Mouse (Mus musculus) neural tube, embryonic 10.5 days (tissue): ENCODE results near the gene Wbp2.

ENCODE experiments used
- DNase-seq: peaks from one replicate; pipeline ENCODE4 v3.0.0-alpha.2; 2017; ENCODE audit warnings: low spot score; ENCODE audit errors: extremely low spot score

Gene Wbp2

DNA sequence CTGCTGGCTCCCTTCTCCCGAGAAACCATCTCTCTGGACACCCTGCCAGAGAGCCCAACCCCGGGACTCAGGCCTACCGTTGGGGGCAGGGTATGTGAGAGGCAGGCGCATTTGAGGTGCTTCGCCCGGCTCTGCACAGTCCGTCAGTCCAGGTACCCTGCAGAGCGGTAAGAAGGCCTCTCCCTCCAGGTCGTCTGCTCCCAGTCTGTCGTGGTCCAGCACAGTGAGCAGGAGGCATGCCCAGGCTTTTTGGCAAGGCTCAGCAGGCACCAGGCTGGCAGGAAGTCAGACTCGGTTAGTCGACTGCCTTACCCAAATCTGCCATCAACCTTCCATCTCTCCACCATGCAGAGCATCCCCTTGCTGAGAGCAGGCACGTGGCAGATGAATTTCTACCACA lies 23.2 kb downstream of the Wbp2 start:
- no peak for DNase-seq

DNA sequence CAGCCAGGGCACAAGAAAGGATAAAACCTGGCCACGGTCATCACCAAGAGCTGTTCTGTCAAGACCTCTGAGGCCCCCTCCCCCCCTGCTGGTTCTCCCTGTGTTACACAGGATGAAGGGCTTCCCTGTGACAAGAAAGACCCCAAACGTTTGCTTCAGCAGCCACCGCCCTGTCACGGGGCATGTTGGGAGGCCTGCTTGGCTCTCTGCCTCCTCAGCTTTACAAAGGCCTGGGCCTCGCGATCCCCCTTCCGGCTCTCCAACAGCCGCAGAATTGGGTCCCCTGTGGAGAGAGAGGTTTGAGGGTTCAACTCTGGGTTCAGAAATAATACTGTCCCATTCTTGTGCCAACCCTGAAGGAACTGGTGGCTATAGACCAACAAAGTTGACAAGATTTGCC lies 24.3 kb downstream of the Wbp2 start:
- no peak for DNase-seq

DNA sequence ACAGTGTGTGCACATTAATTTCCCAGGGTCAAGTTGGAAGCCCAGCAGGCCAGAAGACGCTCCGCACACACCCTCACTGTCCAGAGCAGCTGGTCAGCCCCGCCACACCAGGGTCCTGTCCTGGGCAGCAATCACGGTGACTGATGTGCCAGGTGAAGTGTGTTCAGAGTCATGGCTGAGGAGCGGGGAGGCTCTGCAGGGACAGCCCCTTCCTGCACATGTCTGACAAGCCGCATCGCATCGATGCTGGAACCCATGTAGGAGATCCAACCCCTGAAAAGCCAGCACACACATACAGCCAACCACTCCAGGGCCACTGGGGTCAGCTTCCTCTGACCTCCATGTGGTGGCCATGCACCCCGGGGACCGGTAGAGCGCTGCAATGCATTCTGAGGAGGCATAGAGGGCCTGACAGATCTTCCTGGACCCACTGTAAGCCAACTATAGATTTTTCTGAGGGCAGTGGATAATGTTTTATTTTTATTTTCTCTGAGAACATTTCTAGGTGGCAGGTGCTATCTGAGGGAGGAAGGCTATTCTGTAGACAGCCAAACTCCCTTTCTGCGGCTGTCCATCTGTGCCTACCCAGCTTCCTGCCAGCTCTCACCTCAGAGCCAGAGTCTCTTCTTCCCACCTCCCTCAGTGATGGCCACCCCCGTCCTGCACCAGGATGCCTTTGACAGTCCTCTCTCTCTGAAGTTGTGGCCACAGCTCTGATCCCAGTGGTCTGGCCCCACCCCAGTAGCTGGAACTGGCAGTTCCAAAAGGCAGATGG lies 25.0 kb downstream of the Wbp2 start:
- DNase-seq = no peak

DNA sequence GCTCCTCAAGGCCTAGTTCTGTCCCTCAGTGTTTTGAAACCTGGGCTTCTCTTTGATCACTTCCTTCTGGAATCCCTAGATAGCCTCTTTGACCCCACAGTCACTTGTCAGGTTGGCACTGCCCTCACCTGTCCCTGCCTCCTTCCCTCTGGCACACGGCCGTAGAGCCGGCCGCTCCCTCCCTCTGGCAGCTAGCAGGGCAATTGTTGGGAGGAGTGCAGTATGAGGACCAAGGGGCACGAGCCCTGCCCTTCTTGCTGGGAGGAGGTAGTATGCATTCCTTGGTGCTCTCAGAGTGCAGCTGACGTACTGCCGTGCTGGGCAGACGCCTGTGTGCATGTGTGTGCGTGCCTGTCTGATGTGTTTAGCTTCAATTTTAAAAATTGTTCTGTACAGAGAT lies 26.2 kb downstream of the Wbp2 start:
- DNase-seq = no peak

DNA sequence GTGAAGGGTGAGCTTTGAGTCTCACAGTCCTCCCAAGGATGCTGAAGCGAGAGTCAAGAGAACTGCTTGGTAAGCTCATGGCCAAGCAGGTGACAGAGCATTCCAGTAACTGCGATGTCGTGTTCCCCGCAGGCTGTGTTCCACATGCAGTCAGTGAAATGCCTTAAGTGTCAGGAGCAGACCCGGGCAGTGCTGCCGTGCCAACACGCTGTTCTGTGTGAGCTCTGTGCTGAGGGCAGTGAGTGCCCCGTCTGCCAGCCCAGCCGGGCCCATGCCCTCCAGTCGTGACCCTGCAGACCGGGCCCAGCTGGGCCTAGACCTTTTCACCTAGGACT lies 27.1 kb downstream of the Wbp2 start:
- DNase-seq = no peak

DNA sequence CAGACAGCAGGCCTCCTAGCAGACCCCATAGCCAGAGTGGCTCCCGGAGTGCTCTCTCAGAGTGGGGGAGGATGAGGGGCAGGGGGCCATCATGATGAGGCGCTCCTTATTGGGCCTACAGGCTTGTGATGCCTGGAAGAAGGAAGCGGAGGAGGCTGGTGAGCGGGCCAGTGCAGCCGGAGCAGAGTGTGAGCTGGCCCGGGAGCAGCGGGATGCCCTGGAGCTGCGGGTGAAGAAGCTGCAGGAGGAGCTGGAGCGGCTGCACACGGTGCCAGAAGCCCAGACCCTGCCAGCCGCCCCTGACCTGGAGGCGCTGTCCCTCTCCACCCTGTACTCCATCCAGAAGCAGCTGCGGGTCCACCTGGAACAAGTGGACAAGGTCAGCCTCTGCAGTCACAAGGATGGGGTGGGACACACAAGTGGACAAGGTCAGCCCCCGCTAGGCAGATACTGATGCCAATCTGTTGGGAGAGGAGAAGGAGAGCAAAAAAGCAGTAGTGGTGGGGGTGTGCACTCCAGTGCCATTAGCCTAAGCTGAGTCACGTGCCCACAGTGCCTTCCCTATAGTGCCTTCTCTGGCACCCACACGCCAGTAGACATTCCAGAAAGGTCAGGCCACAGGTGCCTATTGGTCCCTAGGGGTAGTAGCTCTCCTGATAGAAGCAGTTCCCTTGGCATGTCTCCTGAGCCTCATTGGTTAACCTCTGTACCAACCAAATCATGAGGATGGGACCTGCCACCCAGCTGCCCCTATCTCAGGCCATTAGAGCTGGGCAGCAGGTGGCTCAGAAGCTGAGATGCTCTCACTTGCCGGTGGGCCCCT lies 27.7 kb downstream of the Wbp2 start:
- no peak for DNase-seq

DNA sequence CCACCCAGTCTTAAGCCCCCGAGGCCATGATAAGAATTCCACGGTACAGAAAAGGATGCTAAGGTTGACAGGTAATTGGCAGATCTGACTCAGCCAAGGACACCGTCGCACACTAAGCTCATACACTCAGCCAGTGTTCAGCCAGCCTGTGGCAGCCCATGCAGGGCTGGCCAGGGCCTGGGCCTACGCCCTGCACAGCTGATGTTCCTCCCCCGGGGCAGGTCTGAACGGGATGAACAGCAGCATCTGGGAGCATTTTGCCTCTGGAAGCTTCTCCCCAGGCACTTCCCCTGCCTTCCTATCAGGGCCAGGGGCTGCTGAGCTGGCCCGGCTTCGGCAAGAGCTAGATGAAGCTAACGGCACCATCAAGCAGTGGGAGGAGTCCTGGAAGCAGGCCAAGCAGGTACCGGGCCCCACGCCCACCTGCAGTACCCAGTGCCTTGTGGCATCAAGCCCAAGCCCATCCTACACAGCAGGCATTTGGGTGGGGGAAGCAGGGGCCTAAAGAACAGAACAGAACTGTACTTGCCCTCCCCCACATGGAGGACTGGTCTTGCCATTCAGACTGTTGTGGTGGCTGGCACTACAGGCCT lies 28.7 kb downstream of the Wbp2 start:
- DNase-seq = no peak

DNA sequence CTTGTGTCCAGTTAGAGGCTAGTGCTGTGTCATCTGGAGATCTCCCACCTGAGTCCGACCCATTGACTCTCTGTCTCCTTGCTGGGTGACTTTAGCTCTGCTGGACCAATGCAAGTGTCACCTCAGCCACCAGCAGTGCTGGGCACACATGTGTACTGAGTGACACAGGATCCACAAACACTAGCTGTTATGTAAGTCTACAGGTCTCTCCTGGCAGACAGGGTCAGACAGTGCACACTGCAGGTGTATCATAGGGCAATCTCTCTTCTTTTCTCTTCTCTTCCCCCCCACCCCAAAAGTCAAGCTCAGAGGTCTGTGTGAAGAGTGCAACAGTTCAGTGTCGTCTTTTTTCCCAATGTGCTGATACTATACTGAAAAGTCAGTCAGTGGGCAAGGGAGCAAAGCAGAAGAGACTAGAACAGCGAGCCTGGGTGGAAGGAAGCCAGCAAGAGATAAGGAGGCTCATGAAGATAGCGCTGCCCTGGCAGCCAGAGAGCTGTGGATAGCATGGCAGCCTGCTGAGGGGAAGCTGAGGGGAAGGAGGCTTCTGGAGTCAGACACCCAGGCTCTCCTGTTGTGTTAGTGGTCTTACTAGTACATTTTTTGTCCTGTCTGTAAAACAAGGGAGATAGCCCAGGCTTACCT lies 29.4 kb downstream of the Wbp2 start:
- DNase-seq = no peak

DNA sequence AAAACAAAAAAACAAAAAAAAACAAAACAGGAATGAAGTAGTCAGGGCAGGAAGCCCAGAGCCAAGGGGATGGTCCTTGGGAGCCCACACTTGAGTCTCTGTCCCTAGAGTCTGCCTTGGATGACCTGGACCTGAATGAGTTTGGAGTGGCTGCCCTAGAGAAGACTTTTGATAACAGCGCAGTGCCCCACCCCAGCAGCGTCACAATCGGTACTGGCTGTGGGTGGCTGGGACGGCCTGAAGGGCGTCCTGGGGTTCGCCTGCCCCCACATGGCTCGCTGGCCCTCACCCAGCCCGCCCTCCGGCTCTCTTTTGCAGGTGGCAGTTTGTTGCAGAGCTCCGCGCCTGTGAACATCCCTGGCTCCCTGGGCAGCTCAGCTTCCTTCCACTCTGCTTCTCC lies 30.9 kb downstream of the Wbp2 start:
- DNase-seq = no peak

DNA sequence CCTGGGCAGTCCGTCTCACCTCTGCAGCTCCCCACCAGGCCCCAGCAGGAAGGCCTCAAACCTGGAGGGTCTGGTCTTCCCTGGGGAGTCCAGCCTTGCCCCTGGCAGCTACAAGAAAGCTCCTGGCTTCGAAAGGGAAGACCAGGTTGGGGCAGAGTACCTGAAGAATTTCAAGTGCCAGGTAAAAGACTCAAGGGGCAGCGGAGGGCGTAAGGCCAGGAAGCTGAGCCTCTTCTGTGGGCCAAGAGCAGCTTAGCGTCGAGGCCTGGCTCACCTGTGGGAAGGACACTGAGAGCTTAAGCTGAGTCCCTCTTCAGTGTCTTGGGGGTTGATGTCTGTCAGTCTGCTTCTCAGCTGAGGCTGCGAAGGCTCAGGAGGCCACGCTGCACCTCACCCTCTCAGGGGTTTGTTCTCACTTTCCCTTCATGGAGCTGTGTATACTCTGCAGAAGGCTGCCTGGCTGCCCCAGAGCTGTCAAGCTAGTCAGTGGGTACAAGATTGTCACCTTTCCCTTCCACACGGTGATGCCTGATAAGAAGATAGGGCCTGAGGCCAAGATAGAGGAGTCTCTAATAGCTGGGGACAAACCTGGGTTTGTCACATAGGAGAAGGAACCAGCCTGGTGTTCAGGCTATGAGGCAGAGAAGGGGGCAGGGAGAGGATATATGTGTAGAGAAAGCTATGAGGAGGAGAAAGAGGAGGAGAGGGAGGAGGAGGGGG lies 33.1 kb downstream of the Wbp2 start:
- DNase-seq = no peak

DNA sequence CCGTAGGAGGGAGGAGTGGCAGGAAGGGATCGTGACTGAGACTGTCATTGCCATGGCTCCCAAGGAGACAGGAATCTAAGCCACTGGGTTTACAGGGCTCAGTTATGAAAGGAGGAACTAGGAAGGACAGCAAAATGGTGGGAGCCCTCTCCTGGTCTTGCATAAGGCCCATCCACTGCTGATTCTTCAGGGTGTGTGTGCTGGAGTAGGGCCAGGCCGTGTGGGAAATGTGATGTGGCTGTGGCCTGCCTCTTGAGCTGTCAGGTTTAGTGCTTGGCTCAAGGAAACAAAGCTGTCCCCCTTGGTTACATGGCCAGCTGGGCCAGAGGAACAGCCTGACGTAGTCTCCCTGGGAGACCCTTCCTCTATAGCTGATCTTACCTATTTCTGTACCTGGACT lies 36.6 kb downstream of the Wbp2 start:
- DNase-seq = no peak

DNA sequence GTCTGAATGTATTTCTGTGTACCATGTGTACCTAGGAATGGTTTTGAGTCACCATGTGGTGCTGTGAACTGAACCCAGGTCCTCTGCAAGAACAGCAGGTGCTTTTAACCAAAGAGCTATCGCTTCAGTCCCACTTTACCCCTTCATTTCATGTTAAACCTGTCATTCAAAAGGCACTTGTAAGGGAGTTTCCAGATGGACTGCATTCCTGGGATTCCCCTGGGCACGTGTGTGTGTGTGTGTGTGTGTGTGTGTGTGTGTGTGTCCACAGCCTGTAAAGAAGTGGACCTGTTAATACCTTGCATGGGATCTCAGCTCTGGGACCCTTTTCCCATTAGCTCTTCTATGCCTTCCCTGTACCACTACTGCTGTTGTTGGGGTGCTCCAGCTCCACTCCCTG lies 37.2 kb downstream of the Wbp2 start:
- DNase-seq = no peak

DNA sequence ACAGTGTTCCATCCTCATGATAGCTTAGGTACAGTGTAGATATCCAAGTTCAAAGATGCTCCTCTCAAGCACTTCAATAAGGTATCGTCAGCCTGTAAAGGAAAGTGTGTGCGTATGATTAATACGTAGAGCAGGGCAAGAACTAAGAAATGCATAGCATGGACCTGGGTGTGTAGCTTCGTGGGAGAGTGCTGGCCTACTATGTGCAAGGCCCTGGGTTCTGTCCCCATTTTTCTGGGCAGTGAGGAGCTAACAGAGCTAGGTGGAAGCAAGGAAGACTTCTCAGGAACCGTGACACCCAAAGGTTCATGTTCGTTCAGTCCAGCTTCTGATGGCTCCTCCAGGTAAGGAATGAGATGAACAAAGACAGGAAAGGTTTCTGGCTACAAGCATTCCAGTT lies 41.6 kb downstream of the Wbp2 start:
- no peak for DNase-seq

DNA sequence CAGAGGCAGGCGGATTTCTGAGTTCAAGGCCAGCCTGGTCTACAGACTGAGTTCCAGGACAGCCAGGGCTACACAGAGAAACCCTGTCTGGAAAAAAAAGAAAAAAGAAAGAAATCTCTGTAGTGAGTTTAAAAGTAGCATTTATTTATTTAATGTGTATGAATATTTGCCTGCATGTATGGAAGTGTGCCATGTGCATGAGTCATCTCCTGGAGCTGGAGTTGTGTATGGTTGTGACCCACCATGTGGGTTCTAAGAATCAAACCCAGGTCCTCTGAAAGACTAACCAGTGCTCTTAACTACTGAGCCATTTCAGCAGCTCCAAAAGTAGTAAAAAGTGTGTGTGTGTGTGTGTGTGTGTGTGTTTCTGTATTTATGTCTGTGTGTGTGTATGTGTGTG lies 43.5 kb downstream of the Wbp2 start:
- DNase-seq = no peak

DNA sequence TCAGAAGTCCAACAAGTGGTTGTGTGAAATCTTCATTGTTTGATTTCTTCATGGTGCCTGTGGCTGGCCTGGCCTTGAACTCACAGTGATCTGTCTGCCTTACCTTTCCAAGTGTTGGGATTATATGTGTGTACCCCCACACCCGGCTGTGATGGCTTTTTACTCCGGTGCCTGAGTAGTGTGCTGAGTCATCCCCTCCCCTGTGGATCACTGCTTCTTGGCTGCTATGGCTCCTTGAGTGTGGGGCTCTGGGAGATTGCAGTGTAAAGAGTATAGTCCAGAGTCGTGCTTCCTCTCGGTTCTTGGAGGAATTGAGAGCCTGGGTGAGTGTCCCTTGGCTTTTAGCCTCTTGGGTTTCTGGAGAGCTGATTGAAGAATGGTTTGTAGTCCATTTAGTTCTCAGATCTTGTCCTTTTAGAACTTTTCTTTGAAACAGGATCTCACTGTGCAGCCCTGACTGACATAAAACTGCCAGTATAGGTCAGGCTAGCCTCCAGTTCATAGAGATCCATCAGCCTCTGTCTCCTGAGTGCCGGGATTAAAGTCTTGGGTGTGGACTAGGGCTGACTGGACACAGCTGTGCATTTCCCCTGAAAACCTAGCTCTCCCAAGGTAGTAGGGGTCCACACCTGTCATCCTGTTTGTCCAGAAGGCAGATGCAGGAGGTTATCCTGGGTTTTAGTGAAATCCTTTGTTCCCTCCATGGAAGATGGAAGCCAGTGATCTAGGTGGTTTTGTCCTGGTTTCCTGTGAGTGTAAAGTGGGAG lies 44.2 kb downstream of the Wbp2 start:
- DNase-seq = no peak

DNA sequence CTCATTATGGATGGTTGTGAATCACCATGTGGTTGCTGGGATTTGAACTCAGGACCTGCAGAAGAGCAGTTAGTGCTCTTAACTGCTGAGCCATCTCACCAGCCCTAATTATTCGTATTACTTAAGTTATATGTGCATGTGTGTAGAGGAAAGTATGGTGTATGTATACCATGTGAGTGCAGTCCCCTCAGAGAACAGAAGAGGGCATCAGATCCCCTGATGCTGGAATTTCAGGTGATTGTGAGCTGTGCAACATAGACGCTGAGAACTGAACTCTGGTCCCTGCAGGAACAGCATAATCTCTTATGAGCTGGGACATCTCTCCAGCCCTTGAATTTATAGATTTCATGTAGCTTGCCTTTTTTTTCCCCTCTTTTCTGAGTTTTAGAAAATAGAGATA lies 45.0 kb downstream of the Wbp2 start:
- no peak for DNase-seq

DNA sequence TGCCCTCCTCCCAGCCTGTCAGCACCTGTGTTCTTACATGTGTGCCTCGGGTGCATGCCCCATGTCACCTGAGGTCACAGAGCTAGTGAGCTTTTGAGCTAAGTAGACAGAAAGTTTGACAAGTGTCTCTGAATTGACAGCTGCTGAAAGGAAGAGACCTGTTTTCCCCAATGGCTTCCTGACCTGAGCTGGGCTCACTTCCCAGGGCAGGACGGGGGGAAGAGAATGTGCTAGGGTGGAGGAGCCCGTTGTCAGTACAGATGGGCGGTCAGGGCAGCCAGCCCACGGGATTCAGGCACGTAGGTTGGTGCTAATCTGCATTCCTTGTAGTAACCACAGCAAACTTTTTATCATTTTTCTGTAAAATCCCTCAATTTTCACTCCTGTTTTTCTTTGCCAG lies 46.2 kb downstream of the Wbp2 start:
- DNase-seq = no peak

DNA sequence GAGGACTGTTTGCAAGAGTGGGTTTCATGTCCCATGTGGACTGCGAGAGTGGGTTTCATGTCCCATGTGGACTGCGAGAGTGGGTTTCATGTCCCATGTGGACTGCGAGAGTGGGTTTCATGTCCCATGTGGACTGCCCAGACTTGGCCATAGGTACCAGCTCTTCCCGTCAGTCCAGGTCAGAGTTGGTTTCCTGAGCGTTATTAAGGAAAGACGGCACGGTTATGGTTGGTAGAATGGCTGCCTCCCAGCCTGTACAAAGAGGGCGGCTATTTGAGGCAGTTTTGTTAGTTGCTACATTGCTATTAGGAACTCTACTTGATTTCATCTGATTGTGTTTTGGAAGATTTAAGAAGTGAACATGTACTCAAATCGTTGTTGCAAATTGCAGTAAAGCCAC lies 49.0 kb downstream of the Wbp2 start:
- no peak for DNase-seq

DNA sequence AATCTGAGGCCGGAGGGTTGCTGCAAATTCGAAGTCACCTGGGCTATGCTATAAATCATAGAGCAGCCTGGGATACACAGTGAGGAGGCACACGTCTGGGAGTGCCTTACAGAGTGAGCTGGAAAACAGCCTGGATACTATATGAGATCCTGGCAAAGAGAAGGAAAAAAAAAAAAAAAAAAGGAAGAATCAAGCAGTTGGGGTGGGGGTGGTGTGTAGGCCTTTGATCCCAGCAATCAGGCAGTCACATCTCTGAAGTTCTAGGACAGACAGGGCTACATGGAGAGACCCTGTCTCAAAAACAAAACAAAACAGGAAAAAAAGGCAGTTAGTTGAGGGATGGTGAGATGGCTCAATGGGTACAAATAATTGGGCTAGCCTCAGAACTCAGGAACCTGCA lies 50.1 kb downstream of the Wbp2 start:
- DNase-seq = no peak

DNA sequence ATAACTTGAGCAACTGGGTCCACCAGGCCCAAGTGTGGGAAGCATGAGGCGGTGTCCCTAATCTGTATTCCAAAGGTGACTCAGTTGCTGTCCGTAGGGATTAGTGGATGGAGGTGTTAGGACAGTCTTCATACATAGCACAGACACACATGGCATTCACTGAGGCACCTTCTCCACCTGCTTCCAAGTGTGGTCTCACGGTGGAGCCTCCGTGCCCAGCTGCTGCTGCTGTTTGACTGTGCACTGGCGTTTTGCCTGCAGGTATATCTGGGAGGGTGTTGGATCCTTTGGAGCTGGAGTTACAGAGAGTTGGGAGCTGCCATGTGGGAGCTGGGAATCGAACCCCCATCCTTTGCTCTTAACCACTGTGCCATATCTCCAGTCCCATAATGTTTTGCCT lies 52.2 kb downstream of the Wbp2 start:
- DNase-seq = no peak
